In genomic region chr5:122951056-122951912, GRCm38 (mm10) we compare ENCODE assay signal across 7 mouse cellular contexts. TPM values are rescaled to one million over a fixed set of nuclear protein-coding genes. Genes with fewer than 3 reads are reported as not detected.
DNase-seq lines count a peak whose midpoint lies in the region; ATAC-seq and TF ChIP-seq lines count a peak whose summit lies in the region.

No protein-coding gene starts in this region.

- no peak overlapping the region for H3K27ac ChIP-seq in intestine, embryonic 16.5 days (ENCODE audit: low read length)
- no peak overlapping the region for H3K27ac ChIP-seq in limb, embryonic 13.5 days
- H3K27ac ChIP-seq in midbrain, embryonic 11.5 days (ENCODE audit: low read depth, low read length), result no peak overlapping the region
- peak overlapping the region; percentile 16 for H3K27ac ChIP-seq in small intestine, adult 2 months (ENCODE audit: insufficient read depth, low read depth, low read length)

- H3K36me3 ChIP-seq in intestine, embryonic 16.5 days (ENCODE audit: control insufficient read depth, insufficient read depth, low read length), result no peaks in the 10 kb centered on the region
- H3K36me3 ChIP-seq in limb, embryonic 13.5 days, result peaks cover 14% of the 10 kb centered on the region; the same call in 1 of the 2 replicates
- 0 out of 2 replicates have a peak, but pooled peaks cover 4% of the 10 kb centered on the region for H3K36me3 ChIP-seq in midbrain, embryonic 11.5 days (ENCODE audit: control insufficient read depth, insufficient read depth, low read length)
- H3K36me3 ChIP-seq in small intestine, adult 2 months (ENCODE audit: control insufficient read depth, insufficient read depth, low read length), result no peaks in the 10 kb centered on the region

- ATAC-seq in intestine, embryonic 16.5 days, result peak; percentile 72
- peak; percentile 48 for ATAC-seq in limb, embryonic 13.5 days (ENCODE audit: low FRiP score, low read depth)
- peak; percentile 26; the same call in 1 of the 2 replicates for ATAC-seq in midbrain, embryonic 11.5 days (ENCODE audit: low FRiP score)

- peak overlapping the region; percentile 88 for H3K4me2 ChIP-seq in intestine, embryonic 16.5 days (ENCODE audit: low read depth, low read length)
- H3K4me2 ChIP-seq in limb, embryonic 13.5 days (replicated peaks), result peak overlapping the region; percentile 87
- H3K4me2 ChIP-seq in midbrain, embryonic 11.5 days, result peak overlapping the region; percentile 72

- no peak for TF ChIP-seq CTCF in small intestine, adult 2 months (IDR thresholded peaks at IDR 0.05; ENCODE audit: extremely low read depth, insufficient read length, insufficient replicate concordance, low read depth, low read length)

- peak overlapping the region; percentile 48 for H3K4me3 ChIP-seq in intestine, embryonic 16.5 days (ENCODE audit: low read length)
- H3K4me3 ChIP-seq in limb, embryonic 13.5 days, result peak overlapping the region; percentile 49
- H3K4me3 ChIP-seq in midbrain, embryonic 11.5 days (ENCODE audit: low read depth, low read length), result peak overlapping the region; percentile 36
- H3K4me3 ChIP-seq in small intestine, adult 2 months (ENCODE audit: low read depth, low read length), result peak overlapping the region; percentile 63

- H3K4me1 ChIP-seq in intestine, embryonic 16.5 days (ENCODE audit: control insufficient read depth, insufficient read depth, low read length), result peaks cover 23% of the 10 kb centered on the region
- peaks cover 31% of the 10 kb centered on the region for H3K4me1 ChIP-seq in limb, embryonic 13.5 days
- peaks cover 26% of the 10 kb centered on the region for H3K4me1 ChIP-seq in midbrain, embryonic 11.5 days (ENCODE audit: control insufficient read depth, insufficient read depth, low read length)
- H3K4me1 ChIP-seq in small intestine, adult 2 months (ENCODE audit: control insufficient read depth, insufficient read depth, insufficient read length, low read length), result peaks cover 22% of the 10 kb centered on the region

- peaks cover 9% of the 10 kb centered on the region; the same call in 1 of the 2 replicates for H3K27me3 ChIP-seq in intestine, embryonic 16.5 days (replicated peaks; ENCODE audit: control insufficient read depth, insufficient read depth, low read length)
- peaks cover 40% of the 10 kb centered on the region for H3K27me3 ChIP-seq in limb, embryonic 13.5 days
- H3K27me3 ChIP-seq in midbrain, embryonic 11.5 days (ENCODE audit: control insufficient read depth, insufficient read depth, low read length), result peaks cover 15% of the 10 kb centered on the region
- no peaks in the 10 kb centered on the region for H3K27me3 ChIP-seq in small intestine, adult 2 months (ENCODE audit: control insufficient read depth, insufficient read depth, low read length)

- peak overlapping the region; percentile 64 for H3K9ac ChIP-seq in intestine, embryonic 16.5 days (ENCODE audit: low read depth, low read length)
- peak overlapping the region; percentile 64 for H3K9ac ChIP-seq in limb, embryonic 13.5 days
- H3K9ac ChIP-seq in midbrain, embryonic 11.5 days (ENCODE audit: low read length), result peak overlapping the region; percentile 60

- H3K9me3 ChIP-seq in intestine, embryonic 16.5 days (ENCODE audit: control insufficient read depth, low read length), result no peaks in the 10 kb centered on the region
- H3K9me3 ChIP-seq in limb, embryonic 13.5 days, result no peaks in the 10 kb centered on the region
- H3K9me3 ChIP-seq in midbrain, embryonic 11.5 days (ENCODE audit: control insufficient read depth, low read length), result no peaks in the 10 kb centered on the region

- WGBS in intestine, embryonic 16.5 days, result 7% methylated on average over 30 of the region's 30 CpGs
- 9% methylated on average over 30 of the region's 30 CpGs for WGBS in limb, embryonic 13.5 days
- WGBS in midbrain, embryonic 11.5 days, result 5% methylated on average over 30 of the region's 30 CpGs
- WGBS in small intestine, adult 2 months, result 6% methylated on average over 30 of the region's 30 CpGs

- TF ChIP-seq POLR2A in small intestine, adult 2 months (IDR thresholded peaks at IDR 0.05; ENCODE audit: low read depth, low read length), result no peak

- DNase-seq in adrenal gland, postnatal 25 days, result peak; percentile 63
- DNase-seq in embryo, embryonic 10 days (ENCODE audit: low spot score), result peak; percentile 59
- DNase-seq in heart, adult 18-20 months, result peak; percentile 78 to 79
- peak; percentile 95 for DNase-seq in midbrain, embryonic 11.5 days (ENCODE audit: low spot score, missing footprints)

RNA-seq across cellular contexts. Expression of gene Kdm2b, which starts 38.3 kb away (rescaled TPM):
- 16.4 and 22.7 TPM in 2 replicates for total RNA-seq in adrenal gland, postnatal 25 days (2021)
- 10 to 100 TPM; 10.6 to 14.2 TPM for total RNA-seq in heart, adult 18-20 months (2021)
- 21.6 and 22.4 TPM in 2 replicates for polyA plus RNA-seq in intestine, embryonic 16.5 days (2015; fragmentation: Nextera tagmentation; extraction: Ambion mirVana)
- polyA plus RNA-seq in limb, embryonic 13.5 days (2015; fragmentation: Nextera tagmentation; extraction: Ambion mirVana), result 64.3 and 66.6 TPM in 2 replicates
- polyA plus RNA-seq in midbrain, embryonic 11.5 days (2014; fragmentation: Nextera tagmentation; extraction: Ambion mirVana), result 62.4 and 62.8 TPM in 2 replicates
- polyA plus RNA-seq in small intestine, adult 2 months (2012; rRNA removed), result 8.6 and 12.0 TPM in 2 replicates
